Mouse (Mus musculus) MEL (cell line): ENCODE measurements around the gene Cpt1a. TPM values are rescaled to one million over a fixed set of nuclear protein-coding genes. Genes with fewer than 3 reads are reported as not detected.

ENCODE experiments used
- DNase-seq: peaks from one replicate; pipeline ENCODE4 v3.0.0; 2011; ENCODE audit warnings: low read depth, low spot score
- H3K27ac ChIP-seq: 2 replicates; pipeline ENCODE4 v1.5.1; 2012; ENCODE audit warnings: low read depth, mild to moderate bottlenecking, control low read depth, low read length, moderate library complexity; ENCODE audit not compliant: control insufficient read depth
- H3K27me3 ChIP-seq, 2 experiments: fragments of 150-350 bp in 1 of 2; sonication (generic) in 1 of 2; 2 replicates each; pipeline ENCODE4 v1.6.1; 2012; ENCODE audit warnings: low read length in 2 of 2, mild to moderate bottlenecking in 2 of 2, improper control_type of control experiment in 1 of 2, moderate library complexity in 1 of 2; ENCODE audit not compliant: insufficient read depth in 2 of 2, control insufficient read depth in 1 of 2
- H3K36me3 ChIP-seq, 2 experiments: 2 replicates each; pipeline ENCODE4 v1.6.1; 2012 to 2014; ENCODE audit warnings: low read length in 2 of 2, improper control_type of control experiment in 1 of 2, inconsistent platforms in 1 of 2, mild to moderate bottlenecking in 1 of 2; ENCODE audit not compliant: insufficient read depth in 2 of 2, control insufficient read depth in 1 of 2
- H3K4me1 ChIP-seq, 2 experiments: fragments of 150-350 bp in 1 of 2; sonication (generic) in 1 of 2; 2 replicates each; pipeline ENCODE4 v1.6.1; 2012; ENCODE audit warnings: low read length in 2 of 2, improper control_type of control experiment in 1 of 2, mild to moderate bottlenecking in 1 of 2; ENCODE audit not compliant: insufficient read depth in 2 of 2, control insufficient read depth in 1 of 2
- H3K4me3 ChIP-seq, 2 experiments: fragments of 150-350 bp in 1 of 2; sonication (generic) in 1 of 2; 2 replicates each; pipeline ENCODE4 v1.5.1; 2012; ENCODE audit warnings: low read depth in 2 of 2, low read length in 2 of 2, mild to moderate bottlenecking in 2 of 2, moderate library complexity in 2 of 2, control low read depth in 1 of 2, improper control_type of control experiment in 1 of 2; ENCODE audit not compliant: control insufficient read depth in 1 of 2, insufficient read depth in 1 of 2
- H3K79me2 ChIP-seq: 2 replicates; pipeline ENCODE4 v1.6.1; 2012; ENCODE audit warnings: mild to moderate bottlenecking, low read length, moderate library complexity; ENCODE audit not compliant: control insufficient read depth, poor library complexity, insufficient read depth
- H3K9ac ChIP-seq: 2 replicates; pipeline ENCODE4 v1.6.1; 2012; ENCODE audit warnings: low read depth, mild to moderate bottlenecking, control low read depth, low read length, moderate library complexity; ENCODE audit not compliant: control insufficient read depth, poor library complexity, severe bottlenecking
- H3K9me3 ChIP-seq: fragments of 150-350 bp; sonication (generic); replicated peaks from 2 replicates; pipeline ENCODE4 v1.6.1; 2012; ENCODE audit warnings: mild to moderate bottlenecking, low read length, improper control_type of control experiment, moderate library complexity; ENCODE audit not compliant: insufficient read depth
- CHD1 ChIP-seq: IDR thresholded peaks from 2 replicates; pipeline ENCODE4 v1.6.1; 2012; ENCODE audit warnings: low read depth, mild to moderate bottlenecking, inconsistent platforms, low read length, improper control_type of control experiment
- CHD2 ChIP-seq: IDR thresholded peaks from 2 replicates; pipeline ENCODE4 v1.6.1; 2011; ENCODE audit warnings: low read length, improper control_type of control experiment
- CTCF ChIP-seq, 3 experiments: IDR thresholded peaks in 2 of 3; conservative IDR thresholded peaks in 1 of 3; 2 replicates each; pipeline ENCODE4 v1.5.1; 2011 to 2012; ENCODE audit warnings: low read length in 3 of 3, low read depth in 2 of 3, mild to moderate bottlenecking in 2 of 3, improper control_type of control experiment in 1 of 3, inconsistent platforms in 1 of 3, mixed read lengths in 1 of 3, moderate library complexity in 1 of 3; ENCODE audit not compliant: control insufficient read depth in 1 of 3, insufficient read depth in 1 of 3, poor library complexity in 1 of 3, severe bottlenecking in 1 of 3
- EP300 ChIP-seq, 2 experiments: IDR thresholded peaks; 2 replicates each; pipeline ENCODE4 v1.6.1; 2011; ENCODE audit warnings: improper control_type of control experiment in 2 of 2, low read length in 2 of 2, low read depth in 1 of 2, mild to moderate bottlenecking in 1 of 2
- GATA1 ChIP-seq: IDR thresholded peaks from 2 replicates; pipeline ENCODE4 v1.6.1; 2011; ENCODE audit warnings: low read depth, low read length, improper control_type of control experiment
- JUND ChIP-seq: IDR thresholded peaks from 2 replicates; pipeline ENCODE4 v1.6.1; 2011; ENCODE audit warnings: low read depth, mild to moderate bottlenecking, improper control_type of control experiment, low read length
- NRF1 ChIP-seq: IDR thresholded peaks from 2 replicates; pipeline ENCODE4 v1.6.1; 2014; ENCODE audit warnings: low read depth, mild to moderate bottlenecking, inconsistent platforms, low read length, improper control_type of control experiment, moderate library complexity; ENCODE audit not compliant: poor library complexity, insufficient read depth, severe bottlenecking
- POLR2A ChIP-seq, 2 experiments: IDR thresholded peaks; 2 replicates each; pipeline ENCODE4 v1.6.1; 2011 to 2012; ENCODE audit warnings: low read length in 2 of 2, mild to moderate bottlenecking in 2 of 2, control low read depth in 1 of 2, improper control_type of control experiment in 1 of 2, low read depth in 1 of 2, moderate library complexity in 1 of 2; ENCODE audit not compliant: control insufficient read depth in 1 of 2, insufficient read depth in 1 of 2, poor library complexity in 1 of 2
- POLR2AphosphoS2 ChIP-seq: IDR thresholded peaks from 2 replicates; pipeline ENCODE4 v1.6.1; 2011; ENCODE audit warnings: low read length, improper control_type of control experiment
- RAD21 ChIP-seq: IDR thresholded peaks from 2 replicates; pipeline ENCODE4 v1.6.1; 2011; ENCODE audit warnings: mild to moderate bottlenecking, low read depth, low read length, improper control_type of control experiment
- SMC3 ChIP-seq: IDR thresholded peaks from 2 replicates; pipeline ENCODE4 v1.6.1; 2011; ENCODE audit warnings: low read depth, low read length, improper control_type of control experiment
- TBP ChIP-seq: IDR thresholded peaks from 2 replicates; pipeline ENCODE4 v1.8.0; 2011; ENCODE audit warnings: low read depth, low read length, improper control_type of control experiment
- TCF12 ChIP-seq: IDR thresholded peaks from 2 replicates; pipeline ENCODE4 v1.6.1; 2014; ENCODE audit warnings: low read depth, mild to moderate bottlenecking, inconsistent platforms, low read length, improper control_type of control experiment, moderate library complexity
- USF2 ChIP-seq, 2 experiments: IDR thresholded peaks; 2 replicates each; pipeline ENCODE4 v1.6.1; 2011 to 2012; ENCODE audit warnings: improper control_type of control experiment in 2 of 2, low read length in 2 of 2, borderline replicate concordance in 1 of 2, inconsistent platforms in 1 of 2, low read depth in 1 of 2, mild to moderate bottlenecking in 1 of 2; ENCODE audit not compliant: insufficient read depth in 1 of 2
- ZC3H11A ChIP-seq: IDR thresholded peaks from 2 replicates; pipeline ENCODE4 v1.6.1; 2012; ENCODE audit warnings: low read depth, mild to moderate bottlenecking, inconsistent platforms, low read length, improper control_type of control experiment
- ZMIZ1 ChIP-seq: IDR thresholded peaks from 2 replicates; pipeline ENCODE4 v1.6.1; 2012; ENCODE audit warnings: low read depth, mild to moderate bottlenecking, inconsistent platforms, low read length, improper control_type of control experiment, moderate library complexity
- polyA plus RNA-seq, 2 experiments: library from polyadenylated mRNA; stranded (reverse) in 1 of 2; unstranded in 1 of 2; fragments of >175 nt in 1 of 2; fragments of >200 nt in 1 of 2; gene quantifications; 2 replicates each; pipeline versions ENCODE4 v1.2.1 to v1.2.4; 2012; ENCODE audit warnings: low replicate concordance in 2 of 2, low read depth in 1 of 2; ENCODE audit not compliant: insufficient read length in 2 of 2, insufficient read depth in 1 of 2, missing spikeins in 1 of 2
- total RNA-seq: library from RNA; depleted of rRNA; stranded (reverse); fragments of 300-350 nt; gene quantifications from 2 replicates; pipeline ENCODE4 v1.2.3, GENCODE M21; 2012

The Cpt1a gene
- total and polyA plus RNA-seq, 3 experiments: 16.1 to 40.4 TPM; not detected in 1

- H3K4me1 ChIP-seq: no peaks in the 10 kb centered on the region; a peak in 1 of 4 replicates
- no peaks in the 10 kb centered on the region for H3K79me2 ChIP-seq
- TF ChIP-seq JUND: no peak
- no peak overlapping the region for H3K9ac ChIP-seq
- peak; percentile 36 for DNase-seq
- no peak overlapping the region for H3K4me3 ChIP-seq
- no peaks in the 10 kb centered on the region; a peak in 1 of 4 replicates for H3K36me3 ChIP-seq
- H3K27ac ChIP-seq: no peak overlapping the region
- no peaks in the 10 kb centered on the region for H3K9me3 ChIP-seq
- H3K27me3 ChIP-seq: no peaks in the 10 kb centered on the region
These were observed 31.4 kb downstream of the Cpt1a start for GRCm38 (mm10) chr19:3353415-3354111.

GRCm38 (mm10) chr19:3355096-3355495 lies 33.0 kb downstream of the Cpt1a start:
- no peaks in the 10 kb centered on the region for H3K9me3 ChIP-seq
- H3K27me3 ChIP-seq: no peaks in the 10 kb centered on the region
- TF ChIP-seq CHD1 (no peak), SMC3 (peak; percentile 39), ZMIZ1 (no peak), CHD2 (no peak), CTCF (IDR thresholded peaks at IDR 0.05 in 2 of 3, conservative IDR thresholded peaks at IDR 0.05 in 1 of 3; ENCODE audit: control insufficient read depth in 1 of 3, insufficient read depth in 1 of 3, low read depth in 2 of 3, low read length in 3 of 3, poor library complexity in 1 of 3, severe bottlenecking in 1 of 3) (peak; percentile 42 to 74 (median 47)), USF2 (IDR thresholded peaks at IDR 0.05; ENCODE audit: borderline replicate concordance in 1 of 2, insufficient read depth in 1 of 2, low read depth in 1 of 2, low read length in 2 of 2) (no peak), TBP (no peak), ZC3H11A (no peak), JUND (no peak), GATA1 (no peak)
- H3K79me2 ChIP-seq: no peaks in the 10 kb centered on the region
- peak; percentile 43 for DNase-seq
- no peak overlapping the region for H3K4me3 ChIP-seq
- H3K9ac ChIP-seq: no peak overlapping the region
- peaks cover 0 to 6% of the 10 kb centered on the region in 2 experiments; a peak in 3 of 4 replicates for H3K4me1 ChIP-seq
- H3K36me3 ChIP-seq: peaks cover 0 to 2% of the 10 kb centered on the region in 2 experiments; a peak in 1 of 4 replicates
- H3K27ac ChIP-seq: no peak overlapping the region

DNA sequence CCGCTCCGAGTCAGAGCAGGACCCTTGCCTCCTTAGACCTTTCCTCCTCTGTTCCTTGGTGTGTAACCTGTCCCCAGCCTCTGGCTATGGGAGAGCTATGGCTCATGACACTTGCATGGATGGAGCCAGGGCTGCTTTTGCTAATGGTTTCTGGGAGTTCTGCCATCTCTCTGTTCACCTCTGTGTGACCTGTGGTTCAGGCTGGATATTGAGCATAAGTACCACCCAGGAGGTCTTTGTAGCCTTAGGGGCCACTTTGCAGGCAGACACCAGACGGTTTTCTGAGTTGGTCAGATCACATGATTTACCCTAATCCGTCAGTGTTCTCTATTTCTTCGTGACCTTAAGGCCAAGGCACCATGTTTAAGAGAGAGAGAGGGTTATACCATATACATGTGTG lies 34.4 kb downstream of the Cpt1a start:
- DNase-seq: no peak
- Histone ChIP-seq H3K9ac (no peak overlapping the region), H3K27ac (no peak overlapping the region), H3K79me2 (no peaks in the 10 kb centered on the region), H3K4me1 (peaks cover 4 to 15% of the 10 kb centered on the region in 2 experiments; a peak in 3 of 4 replicates), H3K4me3 (no peak overlapping the region), H3K27me3 (no peaks in the 10 kb centered on the region), H3K36me3 (peaks cover 0 to 10% of the 10 kb centered on the region in 2 experiments; a peak in 2 of 4 replicates), H3K9me3 (no peaks in the 10 kb centered on the region)
- TF ChIP-seq POLR2AphosphoS2: no peak
- TF ChIP-seq NRF1: no peak
- TF ChIP-seq TCF12: no peak
- no peak for TF ChIP-seq EP300 (IDR thresholded peaks at IDR 0.05; ENCODE audit: low read depth in 1 of 2, low read length in 2 of 2)
- no peak for TF ChIP-seq POLR2A (IDR thresholded peaks at IDR 0.05; ENCODE audit: control insufficient read depth in 1 of 2, insufficient read depth in 1 of 2, low read depth in 1 of 2, low read length in 2 of 2, poor library complexity in 1 of 2)
- TF ChIP-seq RAD21: no peak
